Mouse (Mus musculus): ENCODE data around the gene Glis1. TPM values are rescaled to one million over a fixed set of nuclear protein-coding genes. Genes with fewer than 3 reads are reported as not detected.

Gene Glis1
- total RNA-seq, 1 experiment = 0.98 TPM

DNA sequence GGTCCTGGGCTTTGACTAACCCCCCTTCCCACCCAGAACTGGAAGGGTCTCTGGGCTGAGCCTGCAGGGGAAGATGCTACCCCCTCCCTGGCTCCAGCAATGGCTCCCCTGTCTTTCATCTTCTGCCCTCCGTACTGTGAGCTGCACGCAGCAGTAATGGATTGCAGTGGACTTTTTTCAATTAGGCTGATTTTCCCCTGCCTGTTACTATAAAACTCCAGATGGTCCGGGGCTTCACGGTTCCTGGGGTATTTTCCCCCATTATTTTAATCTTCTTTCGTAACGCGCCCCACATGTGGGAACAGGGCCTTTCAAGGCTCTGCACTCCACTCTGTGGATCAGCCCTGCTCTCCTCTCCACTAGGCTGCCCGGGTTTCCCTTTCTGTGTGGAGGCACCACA lies 175.4 kb downstream of the Glis1 start:
- Histone ChIP-seq H3K9me3 (ENCODE audit: control insufficient read depth, insufficient read depth, low read depth, low read length) (no peaks in the 10 kb centered on the region), H3K9ac (ENCODE audit: insufficient read depth, low read depth, low read length, poor library complexity, severe bottlenecking) (no peak overlapping the region), H3K4me3 (ENCODE audit: insufficient read depth in 1 of 2, low read depth in 1 of 2, low read length in 2 of 2, poor library complexity in 1 of 2, severe bottlenecking in 1 of 2) (no peak overlapping the region), H3K4me1 (ENCODE audit: control insufficient read depth in 2 of 2, insufficient read depth in 2 of 2, low read length in 2 of 2, poor library complexity in 1 of 2) (no peaks in the 10 kb centered on the region), H3K36me3 (ENCODE audit: control insufficient read depth, insufficient read depth, low read length, poor library complexity, severe bottlenecking) (no peaks in the 10 kb centered on the region), H3K27ac (ENCODE audit: insufficient read depth, low read depth, low read length, poor library complexity, severe bottlenecking) (no peak overlapping the region)
- TF ChIP-seq ZNF384 (IDR thresholded peaks at IDR 0.05; ENCODE audit: low read depth, low read length) (no peak), CHD2 (IDR thresholded peaks at IDR 0.05; ENCODE audit: low read depth, low read length) (no peak), MAFK (IDR thresholded peaks at IDR 0.05; ENCODE audit: insufficient read depth, low read depth, low read length) (no peak), ZC3H11A (IDR thresholded peaks at IDR 0.05; ENCODE audit: borderline replicate concordance, low read depth, low read length) (no peak), HCFC1 (IDR thresholded peaks at IDR 0.05; ENCODE audit: borderline replicate concordance, insufficient read depth, low read length) (no peak)
- no peak for DNase-seq (ENCODE audit: low read depth, low spot score)
- in situ Hi-C loops (cut with MboI; ENCODE audit: low sequenced_read_pairs in 2 of 2, unreplicated experiment in 2 of 2) = no loop called here

DNA sequence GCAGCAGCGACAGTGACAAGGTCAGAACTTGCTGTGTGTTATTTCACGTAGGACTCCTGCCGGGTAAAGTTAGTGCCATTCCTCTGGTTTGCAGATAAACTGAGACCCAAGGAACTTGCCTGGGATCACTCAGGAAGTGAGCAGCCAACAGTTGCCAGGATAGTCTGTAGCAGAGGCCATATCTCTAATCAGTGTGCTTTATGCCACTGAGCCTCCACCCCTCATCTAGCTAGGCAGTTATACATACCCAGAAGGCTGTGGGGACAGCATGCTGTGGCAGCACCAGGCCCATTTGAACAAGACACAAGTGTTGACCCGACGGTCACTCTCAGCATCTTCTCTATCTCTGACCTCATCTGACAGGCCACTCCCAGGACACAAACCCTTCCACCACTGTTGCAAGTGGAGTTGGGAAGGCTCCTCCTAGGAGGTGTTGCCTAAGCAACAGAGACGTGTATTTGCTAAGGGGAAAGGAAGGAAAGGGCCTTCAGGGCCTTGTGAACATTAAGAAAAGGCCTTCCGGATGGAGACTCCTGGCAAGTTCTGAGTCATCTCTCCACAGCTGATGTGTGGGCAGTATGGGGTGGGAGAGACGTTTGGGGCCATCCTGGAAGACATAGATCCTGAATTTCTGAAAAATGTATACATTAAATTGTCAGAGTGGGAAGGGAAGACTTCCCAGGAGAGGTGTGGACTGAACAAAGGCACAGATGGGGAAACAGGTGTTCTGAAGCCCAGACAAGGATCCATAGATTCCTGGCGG lies 177.7 kb downstream of the Glis1 start:
- Histone ChIP-seq H3K27ac (ENCODE audit: insufficient read depth, low read depth, low read length, poor library complexity, severe bottlenecking) (no peak overlapping the region), H3K4me3 (ENCODE audit: insufficient read depth in 1 of 2, low read depth in 1 of 2, low read length in 2 of 2, poor library complexity in 1 of 2, severe bottlenecking in 1 of 2) (no peak overlapping the region), H3K4me1 (ENCODE audit: control insufficient read depth in 2 of 2, insufficient read depth in 2 of 2, low read length in 2 of 2, poor library complexity in 1 of 2) (no peaks in the 10 kb centered on the region), H3K9me3 (ENCODE audit: control insufficient read depth, insufficient read depth, low read depth, low read length) (no peaks in the 10 kb centered on the region), H3K36me3 (ENCODE audit: control insufficient read depth, insufficient read depth, low read length, poor library complexity, severe bottlenecking) (no peaks in the 10 kb centered on the region), H3K9ac (ENCODE audit: insufficient read depth, low read depth, low read length, poor library complexity, severe bottlenecking) (no peak overlapping the region)
- no peak for DNase-seq (ENCODE audit: low read depth, low spot score)
- TF ChIP-seq ZC3H11A (IDR thresholded peaks at IDR 0.05; ENCODE audit: borderline replicate concordance, low read depth, low read length) (no peak), MAFK (IDR thresholded peaks at IDR 0.05; ENCODE audit: insufficient read depth, low read depth, low read length) (no peak), CHD2 (IDR thresholded peaks at IDR 0.05; ENCODE audit: low read depth, low read length) (no peak), HCFC1 (IDR thresholded peaks at IDR 0.05; ENCODE audit: borderline replicate concordance, insufficient read depth, low read length) (no peak), ZNF384 (IDR thresholded peaks at IDR 0.05; ENCODE audit: low read depth, low read length) (no peak)
- in situ Hi-C loops (cut with MboI; ENCODE audit: low sequenced_read_pairs in 2 of 2, unreplicated experiment in 2 of 2) = no loop called here

DNA sequence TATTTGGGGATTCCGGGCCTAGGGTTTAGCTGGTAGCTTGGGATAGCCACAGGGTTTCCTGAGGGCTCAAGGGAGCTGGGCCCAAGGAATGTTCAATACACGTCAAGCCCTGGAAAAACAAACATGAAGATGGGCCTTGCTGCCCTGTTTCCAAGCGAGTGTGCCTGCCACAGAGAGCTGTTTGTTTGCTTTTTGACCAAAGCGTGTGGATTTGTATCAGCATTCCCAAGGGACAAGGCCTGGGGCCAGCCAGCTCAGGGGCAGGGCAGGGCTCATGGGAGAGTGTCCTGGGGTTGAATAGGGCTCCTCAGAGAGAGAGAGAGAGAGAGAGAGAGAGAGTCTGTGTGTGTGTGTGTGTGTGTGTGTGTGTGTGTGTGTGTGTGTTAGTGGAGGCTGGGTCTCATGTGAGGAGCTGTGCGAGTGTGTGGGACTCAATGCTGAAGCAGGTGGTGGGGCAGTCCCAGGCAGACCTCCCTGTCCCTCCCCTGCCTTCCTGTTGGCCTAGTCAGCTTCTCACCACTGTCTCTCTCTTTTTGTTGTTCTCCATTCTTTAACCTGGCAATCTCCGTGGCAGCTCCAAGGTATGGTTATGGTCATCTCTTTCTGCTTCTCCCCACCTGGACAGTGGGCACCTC lies 183.3 kb downstream of the Glis1 start:
- in situ Hi-C loops (cut with MboI; ENCODE audit: low sequenced_read_pairs in 2 of 2, unreplicated experiment in 2 of 2) = no loop called here
- Histone ChIP-seq H3K4me3 (ENCODE audit: insufficient read depth in 1 of 2, low read depth in 1 of 2, low read length in 2 of 2, poor library complexity in 1 of 2, severe bottlenecking in 1 of 2) (no peak overlapping the region), H3K9ac (ENCODE audit: insufficient read depth, low read depth, low read length, poor library complexity, severe bottlenecking) (no peak overlapping the region), H3K27ac (ENCODE audit: insufficient read depth, low read depth, low read length, poor library complexity, severe bottlenecking) (no peak overlapping the region), H3K36me3 (ENCODE audit: control insufficient read depth, insufficient read depth, low read length, poor library complexity, severe bottlenecking) (no peaks in the 10 kb centered on the region), H3K4me1 (ENCODE audit: control insufficient read depth in 2 of 2, insufficient read depth in 2 of 2, low read length in 2 of 2, poor library complexity in 1 of 2) (no peaks in the 10 kb centered on the region), H3K9me3 (ENCODE audit: control insufficient read depth, insufficient read depth, low read depth, low read length) (no peaks in the 10 kb centered on the region)
- DNase-seq (ENCODE audit: low read depth, low spot score) = no peak
- no peak for TF ChIP-seq ZC3H11A (IDR thresholded peaks at IDR 0.05; ENCODE audit: borderline replicate concordance, low read depth, low read length)
- no peak for TF ChIP-seq CHD2 (IDR thresholded peaks at IDR 0.05; ENCODE audit: low read depth, low read length)
- no peak for TF ChIP-seq HCFC1 (IDR thresholded peaks at IDR 0.05; ENCODE audit: borderline replicate concordance, insufficient read depth, low read length)
- TF ChIP-seq MAFK (IDR thresholded peaks at IDR 0.05; ENCODE audit: insufficient read depth, low read depth, low read length) = no peak
- no peak for TF ChIP-seq ZNF384 (IDR thresholded peaks at IDR 0.05; ENCODE audit: low read depth, low read length)

DNA sequence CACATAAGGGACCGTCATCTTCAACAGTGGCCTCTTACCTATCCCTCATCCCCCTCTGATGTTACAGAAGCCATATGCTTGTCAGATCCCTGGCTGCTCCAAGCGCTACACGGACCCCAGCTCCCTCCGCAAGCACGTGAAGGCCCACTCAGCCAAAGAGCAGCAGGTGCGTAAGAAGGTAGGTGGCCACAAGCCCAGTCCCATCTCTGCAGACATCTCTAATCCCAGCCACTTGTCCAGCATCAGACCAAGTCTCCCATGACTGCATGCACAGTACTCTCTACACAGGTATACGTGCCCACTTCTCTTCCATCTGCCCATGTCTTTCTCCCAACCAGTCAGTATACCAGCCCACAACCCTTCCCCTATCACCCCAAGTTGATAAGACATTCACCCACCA lies 185.1 kb downstream of the Glis1 start:
- DNase-seq (ENCODE audit: low read depth, low spot score) = no peak
- in situ Hi-C loops (cut with MboI; ENCODE audit: low sequenced_read_pairs in 2 of 2, unreplicated experiment in 2 of 2) = no loop called here

More for the DNA sequence above, 185.1 kb downstream of the Glis1 start:
- H3K9ac ChIP-seq (ENCODE audit: insufficient read depth, low read depth, low read length, poor library complexity, severe bottlenecking) = no peak overlapping the region
- TF ChIP-seq HCFC1 (IDR thresholded peaks at IDR 0.05; ENCODE audit: borderline replicate concordance, insufficient read depth, low read length) (no peak), ZNF384 (IDR thresholded peaks at IDR 0.05; ENCODE audit: low read depth, low read length) (no peak), ZC3H11A (IDR thresholded peaks at IDR 0.05; ENCODE audit: borderline replicate concordance, low read depth, low read length) (no peak), MAFK (IDR thresholded peaks at IDR 0.05; ENCODE audit: insufficient read depth, low read depth, low read length) (no peak), CHD2 (IDR thresholded peaks at IDR 0.05; ENCODE audit: low read depth, low read length) (no peak)
- H3K4me1 ChIP-seq (ENCODE audit: control insufficient read depth in 2 of 2, insufficient read depth in 2 of 2, low read length in 2 of 2, poor library complexity in 1 of 2) = no peaks in the 10 kb centered on the region
- no peak overlapping the region for H3K27ac ChIP-seq (ENCODE audit: insufficient read depth, low read depth, low read length, poor library complexity, severe bottlenecking)
- H3K9me3 ChIP-seq (ENCODE audit: control insufficient read depth, insufficient read depth, low read depth, low read length) = no peaks in the 10 kb centered on the region
- no peaks in the 10 kb centered on the region for H3K36me3 ChIP-seq (ENCODE audit: control insufficient read depth, insufficient read depth, low read length, poor library complexity, severe bottlenecking)
- H3K4me3 ChIP-seq (ENCODE audit: insufficient read depth in 1 of 2, low read depth in 1 of 2, low read length in 2 of 2, poor library complexity in 1 of 2, severe bottlenecking in 1 of 2) = no peak overlapping the region

Data from ES-E14 (cell line).